Mouse (Mus musculus) ES-Bruce4 (cell line): ENCODE measurements around the gene Soat2.

Source experiments
- EP300 ChIP-seq: IDR thresholded peaks from 2 replicates; pipeline ENCODE4 v1.6.1; 2011; ENCODE audit warnings: low read depth, low read length; ENCODE audit not compliant: insufficient read depth
- POLR2A ChIP-seq: IDR thresholded peaks from one replicate; pipeline ENCODE4 v1.8.1; 2011; ENCODE audit warnings: low read length; ENCODE audit not compliant: insufficient read depth

GRCm38 (mm10) chr15:102144274-102144711 is 6.0 kb upstream of the Soat2 start, which contains the start of gene Igfbp6:
- TF ChIP-seq POLR2A (no peak), EP300 (no peak)
